Mouse (Mus musculus) layer of hippocampus, adult 8-10 months (tissue): Measurements from ENCODE around the gene Pate4. TPM values are rescaled to one million over a fixed set of nuclear protein-coding genes. Genes with fewer than 3 reads are reported as not detected.

Source experiments
- total RNA-seq, 4 experiments: library from RNA; stranded (reverse); gene quantifications; 2 replicates each; pipeline ENCODE4 v1.2.4; 2022

The Pate4 gene
- total RNA-seq, 4 experiments from 2014 or later, result not detected

Other genes starting within 250 kb of the Pate4 start
- gene Cdon, start 190.8 kb downstream of the Pate4 start, total RNA-seq, result 10 to 100 TPM; 12.6 to 13.9 (median 13.9) TPM
- gene Gm1113, start 93.7 kb downstream of the Pate4 start, total RNA-seq, result not detected
- gene Ddx25, start 53.4 kb downstream of the Pate4 start, total RNA-seq, result 10 to 100 TPM; 14.2 to 17.9 (median 16.1) TPM
- 10 to 100 TPM; 10.7 to 12.8 (median 12.2) TPM for gene Pus3, start 53.3 kb downstream of the Pate4 start, total RNA-seq
- 1 to 10 TPM in 3 of 4 experiments, under 1 TPM in 1; 0.76 to 2.1 (median 1.4) TPM for gene Pate2, start 41.7 kb downstream of the Pate4 start, total RNA-seq
- gene Hyls1, start 41.5 kb downstream of the Pate4 start, total RNA-seq, result 10 to 100 TPM; 14.8 to 16.2 (median 15.3) TPM
- gene Pate3, start 36.3 kb upstream of the Pate4 start, total RNA-seq, result not detected
- not detected for gene Pate1, start 75.4 kb upstream of the Pate4 start, total RNA-seq
- gene Gm17677, start 129.1 kb upstream of the Pate4 start, total RNA-seq, result not detected
- gene Gm17727, start 166.2 kb upstream of the Pate4 start, total RNA-seq, result not detected
- not detected for gene Gm27235, start 178.2 kb upstream of the Pate4 start, total RNA-seq
- not detected for gene D730048I06Rik, start 178.2 kb upstream of the Pate4 start, total RNA-seq
- gene 9230110F15Rik, start 232.2 kb upstream of the Pate4 start, total RNA-seq, result not detected